Mouse (Mus musculus): Measurements from ENCODE around the gene Svopl.

DNA sequence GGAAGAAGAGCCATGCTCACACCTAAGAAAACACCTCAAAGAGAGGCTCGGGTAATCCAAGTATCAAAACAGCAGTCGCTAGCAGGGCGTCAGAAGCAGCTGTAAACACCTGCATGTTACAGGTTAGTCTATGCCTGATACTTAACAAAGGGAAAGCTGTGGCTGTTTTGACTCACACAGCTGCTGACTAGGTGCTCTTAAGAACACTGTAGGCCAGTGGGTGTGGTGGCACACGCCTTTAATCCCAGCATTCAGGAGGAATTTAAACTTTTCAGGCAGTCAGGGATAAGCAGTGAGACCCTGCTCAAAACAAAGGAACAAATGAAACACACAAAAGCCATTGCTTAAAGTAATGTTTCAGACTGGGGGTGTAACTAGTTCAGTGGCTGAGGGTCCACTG, 36.4 kb upstream of the Svopl start:
- TF ChIP-seq POLR2A (IDR thresholded peaks at IDR 0.05; ENCODE audit: control insufficient read depth, extremely low read depth, insufficient read depth, low read length, poor library complexity) (no peak), CTCF (IDR thresholded peaks at IDR 0.05; ENCODE audit: borderline replicate concordance, control insufficient read depth, extremely low read depth, insufficient read depth, low read length, poor library complexity) (no peak)

Data from thymus, adult 2 months (tissue).